Mouse (Mus musculus) small intestine, adult 2 months (tissue): ENCODE results near the gene Cma2.
"Not testable (repeated sequence)": the region's sequence is repeated elsewhere in the genome, so short reads cannot be mapped to it uniquely, and the experiment has no call there.

Experiments used
- CTCF ChIP-seq: fragments of 200-500 bp; IDR thresholded peaks from 2 replicates; pipeline ENCODE4 v1.5.1; 2012; ENCODE audit warnings: low read depth, mild to moderate bottlenecking, control low read depth, inconsistent platforms, low read length, moderate library complexity, mixed read lengths; ENCODE audit not compliant: insufficient replicate concordance, insufficient read length; ENCODE audit errors: extremely low read depth
- POLR2A ChIP-seq: fragments of 200-500 bp; IDR thresholded peaks from 2 replicates; pipeline ENCODE4 v1.6.1; 2012; ENCODE audit warnings: low read depth, mild to moderate bottlenecking, control low read depth, inconsistent platforms, low read length, moderate library complexity

GRCm38 (mm10) chr14:56021305-56021704, 70.5 kb downstream of the Cma2 start:
- not testable (repeated sequence) for TF ChIP-seq POLR2A, CTCF
